Mouse (Mus musculus): ENCODE data around the gene Pde8b. TPM values are rescaled to one million over a fixed set of nuclear protein-coding genes. Genes with fewer than 3 reads are reported as not detected.
"Not testable (repeated sequence)": the region's sequence is repeated elsewhere in the genome, so short reads cannot be mapped to it uniquely, and the experiment has no call there.

Pde8b gene
- polyA plus RNA-seq, 1 experiment from 2014 or later: 1.8 TPM

- DNase-seq (ENCODE audit: low spot score): no peak
- no peaks in the 10 kb centered on the region for H3K27me3 ChIP-seq (ENCODE audit: control insufficient read depth, insufficient read depth, low read length)
These were observed 19.8 kb downstream of the Pde8b start for GRCm38 (mm10) chr13:95230326-95230725.

GRCm38 (mm10) chr13:95224491-95224890 is 25.6 kb downstream of the Pde8b start:
- DNase-seq (ENCODE audit: low spot score): no peak
- WGBS: 87% methylated on average over 2 of the region's 2 CpGs
- peaks cover 17% of the 10 kb centered on the region for H3K27me3 ChIP-seq (ENCODE audit: control insufficient read depth, insufficient read depth, low read length)

More at GRCm38 (mm10) chr13:95230326-95230725, 19.8 kb downstream of the Pde8b start:
- H3K36me3 ChIP-seq (ENCODE audit: control insufficient read depth, insufficient read depth, low read length): no peaks in the 10 kb centered on the region
- no peak overlapping the region for H3K4me3 ChIP-seq (ENCODE audit: low read depth, low read length)
- 85% methylated on average over 1 of the region's 1 CpGs for WGBS
- no peak overlapping the region for H3K27ac ChIP-seq (replicated peaks; ENCODE audit: low read depth, low read length)
- H3K4me2 ChIP-seq (ENCODE audit: low read depth, severe bottlenecking): no peak overlapping the region
- H3K4me1 ChIP-seq (ENCODE audit: control insufficient read depth, insufficient read depth, low read length): no peaks in the 10 kb centered on the region
- ATAC-seq (ENCODE audit: insufficient number of reproducible peaks, low FRiP score, low TSS enrichment, low read depth): no peak
- H3K9me3 ChIP-seq (ENCODE audit: control insufficient read depth, low read length): no peaks in the 10 kb centered on the region
- H3K9ac ChIP-seq (ENCODE audit: low read length): no peak overlapping the region

GRCm38 (mm10) chr13:95223427-95223772 is 26.7 kb downstream of the Pde8b start:
- Histone ChIP-seq H3K9ac (ENCODE audit: low read length) (no peak overlapping the region), H3K4me1 (ENCODE audit: control insufficient read depth, insufficient read depth, low read length) (peaks cover 2% of the 10 kb centered on the region; the same call in 1 of the 2 replicates)

More at GRCm38 (mm10) chr13:95224491-95224890, 25.6 kb downstream of the Pde8b start:
- Histone ChIP-seq H3K27ac (replicated peaks; ENCODE audit: low read depth, low read length) (no peak overlapping the region), H3K4me2 (ENCODE audit: low read depth, severe bottlenecking) (no peak overlapping the region), H3K36me3 (ENCODE audit: control insufficient read depth, insufficient read depth, low read length) (no peaks in the 10 kb centered on the region), H3K4me1 (ENCODE audit: control insufficient read depth, insufficient read depth, low read length) (peaks cover 2% of the 10 kb centered on the region; the same call in 1 of the 2 replicates), H3K9ac (ENCODE audit: low read length) (no peak overlapping the region), H3K4me3 (ENCODE audit: low read depth, low read length) (no peak overlapping the region), H3K9me3 (ENCODE audit: control insufficient read depth, low read length) (no peaks in the 10 kb centered on the region)
- no peak for ATAC-seq (ENCODE audit: insufficient number of reproducible peaks, low FRiP score, low TSS enrichment, low read depth)

GRCm38 (mm10) chr13:95222569-95223426 is 27.3 kb downstream of the Pde8b start:
- DNase-seq (ENCODE audit: low spot score): peak; percentile 59
- peaks cover 17% of the 10 kb centered on the region for H3K27me3 ChIP-seq (ENCODE audit: control insufficient read depth, insufficient read depth, low read length)

More at GRCm38 (mm10) chr13:95223427-95223772, 26.7 kb downstream of the Pde8b start:
- Histone ChIP-seq H3K4me3 (ENCODE audit: low read depth, low read length) (peak overlapping the region; percentile 63; the same call in 1 of the 2 replicates), H3K27me3 (ENCODE audit: control insufficient read depth, insufficient read depth, low read length) (peaks cover 17% of the 10 kb centered on the region), H3K4me2 (ENCODE audit: low read depth, severe bottlenecking) (peak overlapping the region; percentile 98), H3K36me3 (ENCODE audit: control insufficient read depth, insufficient read depth, low read length) (no peaks in the 10 kb centered on the region), H3K9me3 (ENCODE audit: control insufficient read depth, low read length) (no peaks in the 10 kb centered on the region), H3K27ac (replicated peaks; ENCODE audit: low read depth, low read length) (no peak overlapping the region)
- ATAC-seq (ENCODE audit: insufficient number of reproducible peaks, low FRiP score, low TSS enrichment, low read depth) (no peak), DNase-seq (ENCODE audit: low spot score) (no peak)
- 49% methylated on average over 2 of the region's 2 CpGs for WGBS

GRCm38 (mm10) chr13:95221882-95222568 is 28.1 kb downstream of the Pde8b start:
- Histone ChIP-seq H3K27me3 (ENCODE audit: control insufficient read depth, insufficient read depth, low read length) (peaks cover 17% of the 10 kb centered on the region), H3K9me3 (ENCODE audit: control insufficient read depth, low read length) (no peaks in the 10 kb centered on the region), H3K4me1 (ENCODE audit: control insufficient read depth, insufficient read depth, low read length) (peaks cover 2% of the 10 kb centered on the region; the same call in 1 of the 2 replicates), H3K4me3 (ENCODE audit: low read depth, low read length) (peak overlapping the region; percentile 63), H3K9ac (ENCODE audit: low read length) (peak overlapping the region; percentile 60), H3K27ac (replicated peaks; ENCODE audit: low read depth, low read length) (no peak overlapping the region), H3K36me3 (ENCODE audit: control insufficient read depth, insufficient read depth, low read length) (no peaks in the 10 kb centered on the region), H3K4me2 (ENCODE audit: low read depth, severe bottlenecking) (peak overlapping the region; percentile 98)
- DNase-seq (ENCODE audit: low spot score) (peak; percentile 32), ATAC-seq (ENCODE audit: insufficient number of reproducible peaks, low FRiP score, low TSS enrichment, low read depth) (peak; percentile 47; the same call in 1 of the 2 replicates)
- WGBS: 3% methylated on average over 24 of the region's 24 CpGs

More at GRCm38 (mm10) chr13:95222569-95223426, 27.3 kb downstream of the Pde8b start:
- H3K4me1 ChIP-seq (ENCODE audit: control insufficient read depth, insufficient read depth, low read length): peaks cover 2% of the 10 kb centered on the region; the same call in 1 of the 2 replicates
- 0 out of 2 replicates have a peak, but pooled peaks have one; percentile 47 for ATAC-seq (ENCODE audit: insufficient number of reproducible peaks, low FRiP score, low TSS enrichment, low read depth)
- H3K27ac ChIP-seq (replicated peaks; ENCODE audit: low read depth, low read length): no peak overlapping the region
- H3K9ac ChIP-seq (ENCODE audit: low read length): peak overlapping the region; percentile 60
- H3K9me3 ChIP-seq (ENCODE audit: control insufficient read depth, low read length): no peaks in the 10 kb centered on the region
- no peaks in the 10 kb centered on the region for H3K36me3 ChIP-seq (ENCODE audit: control insufficient read depth, insufficient read depth, low read length)
- H3K4me3 ChIP-seq (ENCODE audit: low read depth, low read length): peak overlapping the region; percentile 63
- H3K4me2 ChIP-seq (ENCODE audit: low read depth, severe bottlenecking): peak overlapping the region; percentile 98
- WGBS: under 1% methylated on average over 67 of the region's 96 CpGs

GRCm38 (mm10) chr13:95215661-95216170 is 34.4 kb downstream of the Pde8b start:
- H3K9ac ChIP-seq (ENCODE audit: low read length); H3K9me3 ChIP-seq (ENCODE audit: control insufficient read depth, low read length); H3K4me1 ChIP-seq (ENCODE audit: control insufficient read depth, insufficient read depth, low read length); H3K36me3 ChIP-seq (ENCODE audit: control insufficient read depth, insufficient read depth, low read length); H3K4me3 ChIP-seq (ENCODE audit: low read depth, low read length); ATAC-seq (ENCODE audit: insufficient number of reproducible peaks, low FRiP score, low TSS enrichment, low read depth); H3K4me2 ChIP-seq (ENCODE audit: low read depth, severe bottlenecking); DNase-seq (ENCODE audit: low spot score); H3K27me3 ChIP-seq (ENCODE audit: control insufficient read depth, insufficient read depth, low read length); H3K27ac ChIP-seq (replicated peaks; ENCODE audit: low read depth, low read length): not testable (repeated sequence)
- WGBS: 30% methylated on average over 1 of the region's 1 CpGs

- Histone ChIP-seq H3K4me3 (ENCODE audit: low read depth, low read length) (no peak overlapping the region), H3K27ac (replicated peaks; ENCODE audit: low read depth, low read length) (no peak overlapping the region), H3K9ac (ENCODE audit: low read length) (no peak overlapping the region), H3K4me2 (ENCODE audit: low read depth, severe bottlenecking) (no peak overlapping the region), H3K36me3 (ENCODE audit: control insufficient read depth, insufficient read depth, low read length) (no peaks in the 10 kb centered on the region), H3K4me1 (ENCODE audit: control insufficient read depth, insufficient read depth, low read length) (no peaks in the 10 kb centered on the region), H3K9me3 (ENCODE audit: control insufficient read depth, low read length) (no peaks in the 10 kb centered on the region), H3K27me3 (ENCODE audit: control insufficient read depth, insufficient read depth, low read length) (no peaks in the 10 kb centered on the region)
- DNase-seq (ENCODE audit: low spot score) (no peak), ATAC-seq (ENCODE audit: insufficient number of reproducible peaks, low FRiP score, low TSS enrichment, low read depth) (no peak)
- 33% methylated on average over 5 of the region's 5 CpGs for WGBS
These were observed 37.8 kb downstream of the Pde8b start for GRCm38 (mm10) chr13:95212320-95212719.

- not testable (repeated sequence) for H3K9me3 ChIP-seq (ENCODE audit: control insufficient read depth, low read length); ATAC-seq (ENCODE audit: insufficient number of reproducible peaks, low FRiP score, low TSS enrichment, low read depth); H3K4me1 ChIP-seq (ENCODE audit: control insufficient read depth, insufficient read depth, low read length); H3K36me3 ChIP-seq (ENCODE audit: control insufficient read depth, insufficient read depth, low read length); H3K27ac ChIP-seq (replicated peaks; ENCODE audit: low read depth, low read length); H3K27me3 ChIP-seq (ENCODE audit: control insufficient read depth, insufficient read depth, low read length); H3K4me2 ChIP-seq (ENCODE audit: low read depth, severe bottlenecking); DNase-seq (ENCODE audit: low spot score); H3K9ac ChIP-seq (ENCODE audit: low read length); H3K4me3 ChIP-seq (ENCODE audit: low read depth, low read length)
- WGBS: 84% methylated on average over 7 of the region's 7 CpGs
These were observed 42.8 kb downstream of the Pde8b start for GRCm38 (mm10) chr13:95207301-95207700.

All from limb, embryonic 11.5 days (tissue).